Mouse (Mus musculus): ENCODE results near the gene Ugt1a9. TPM values are rescaled to one million over a fixed set of nuclear protein-coding genes. Genes with fewer than 3 reads are reported as not detected.
"Not testable (repeated sequence)": the region's sequence is repeated elsewhere in the genome, so short reads cannot be mapped to it uniquely, and the experiment has no call there.

Gene Ugt1a9
- polyA plus RNA-seq, 1 experiment: not detected

DNA sequence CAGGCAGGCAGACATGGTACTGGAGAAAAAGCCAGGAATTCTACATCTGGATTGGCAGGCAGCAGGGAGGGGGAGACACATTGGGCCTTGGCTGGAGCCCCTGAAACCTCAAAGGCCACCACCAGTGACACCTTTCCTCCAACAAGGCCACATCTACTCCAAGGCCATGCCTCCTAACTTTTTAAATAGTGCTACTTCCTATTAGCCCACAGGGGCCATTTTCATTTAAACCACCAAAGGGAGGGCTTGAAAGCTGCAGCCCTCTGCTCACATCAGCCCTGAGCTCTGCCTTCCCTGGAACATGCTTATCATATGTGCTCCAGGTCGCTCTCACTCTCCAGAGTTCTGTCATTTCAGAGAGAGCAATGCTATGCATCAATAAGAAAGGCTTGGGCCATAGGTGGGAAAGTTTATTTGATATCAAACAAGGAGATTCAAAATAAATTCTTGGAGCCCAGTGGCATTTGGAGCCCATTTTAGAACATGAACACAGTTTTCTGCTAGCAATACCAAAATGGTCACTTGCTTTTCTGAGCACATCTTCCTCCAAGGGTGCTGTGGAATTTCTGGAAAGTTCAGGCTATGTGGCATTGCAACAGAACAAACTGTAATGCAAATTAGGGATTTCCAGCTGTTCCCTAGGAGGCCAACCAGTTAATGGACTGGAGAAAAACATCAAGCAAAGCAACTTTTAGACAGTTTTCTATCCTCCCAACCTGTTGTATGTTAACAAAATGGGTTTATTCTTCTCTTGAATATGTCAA is 34.2 kb downstream of the Ugt1a9 start:
- TF ChIP-seq POLR2A (IDR thresholded peaks at IDR 0.05; ENCODE audit: borderline replicate concordance, control insufficient read depth, low read depth, low read length) (no peak), CTCF (IDR thresholded peaks at IDR 0.05; ENCODE audit: control insufficient read depth, insufficient read depth, low read length) (no peak)
- WGBS: 71% methylated on average over 1 of the region's 1 CpGs
- no peak overlapping the region for H3K27ac ChIP-seq (ENCODE audit: control insufficient read depth, insufficient read depth, low read depth, low read length, poor library complexity)
- H3K4me3 ChIP-seq (replicated peaks; ENCODE audit: control insufficient read depth, low read depth, low read length): no peak overlapping the region
- peaks cover 2% of the 10 kb centered on the region for H3K4me1 ChIP-seq (ENCODE audit: control insufficient read depth, insufficient read depth, low read length)

DNA sequence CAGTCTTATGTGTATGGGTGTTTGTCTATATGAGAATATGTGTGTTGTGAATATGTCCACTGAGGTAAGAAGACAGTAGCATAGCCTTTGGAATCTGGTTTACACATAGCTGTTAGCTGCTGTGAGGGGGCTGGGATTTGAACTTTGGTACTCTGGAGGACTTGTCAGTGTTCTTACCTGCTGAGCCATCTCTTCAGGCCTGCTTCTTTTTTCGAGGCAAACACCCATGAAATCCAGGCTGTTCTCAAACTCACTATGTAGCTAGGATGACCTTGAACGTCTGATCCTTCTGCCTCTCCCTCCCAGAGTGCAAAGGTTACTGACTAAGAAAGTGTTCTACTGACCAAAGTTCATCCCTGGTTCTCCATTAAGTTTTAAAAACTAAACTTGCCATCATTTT is 35.1 kb downstream of the Ugt1a9 start:
- WGBS: 69% methylated on average over 2 of the region's 2 CpGs
- no peak overlapping the region for H3K27ac ChIP-seq (ENCODE audit: control insufficient read depth, insufficient read depth, low read depth, low read length, poor library complexity)
- no peak overlapping the region for H3K4me3 ChIP-seq (replicated peaks; ENCODE audit: control insufficient read depth, low read depth, low read length)
- H3K4me1 ChIP-seq (ENCODE audit: control insufficient read depth, insufficient read depth, low read length): peaks cover 2% of the 10 kb centered on the region
- TF ChIP-seq CTCF (IDR thresholded peaks at IDR 0.05; ENCODE audit: control insufficient read depth, insufficient read depth, low read length) (no peak), POLR2A (IDR thresholded peaks at IDR 0.05; ENCODE audit: borderline replicate concordance, control insufficient read depth, low read depth, low read length) (no peak)

DNA sequence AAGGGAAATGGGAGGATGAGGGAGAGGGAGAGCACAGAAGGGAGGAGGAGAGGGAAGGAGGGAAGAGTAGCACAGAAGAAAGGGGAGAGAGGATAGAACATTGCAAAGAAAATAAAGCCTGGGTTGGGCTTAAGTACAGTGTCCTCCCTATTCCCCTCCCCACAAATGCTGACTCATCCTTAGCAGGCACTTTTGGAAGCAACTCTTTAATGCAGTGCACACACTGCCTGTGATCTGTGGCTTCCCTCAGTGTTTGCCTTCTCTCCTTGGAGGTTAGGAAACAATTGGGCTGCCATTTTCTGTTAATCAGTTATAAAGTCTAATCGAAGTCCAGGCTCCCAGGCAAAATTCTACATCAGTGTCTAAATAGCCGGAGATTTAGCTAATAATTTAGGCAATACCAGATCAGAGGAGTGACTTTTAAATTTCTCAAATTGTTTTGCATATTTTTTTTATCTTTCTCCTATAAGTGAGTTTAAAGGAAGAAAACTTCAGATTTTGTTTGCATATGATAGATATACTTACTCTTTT is 38.5 kb downstream of the Ugt1a9 start:
- WGBS: 61% methylated on average over 2 of the region's 2 CpGs
- H3K4me3 ChIP-seq (replicated peaks; ENCODE audit: control insufficient read depth, low read depth, low read length); H3K4me1 ChIP-seq (ENCODE audit: control insufficient read depth, insufficient read depth, low read length); H3K27ac ChIP-seq (ENCODE audit: control insufficient read depth, insufficient read depth, low read depth, low read length, poor library complexity): not testable (repeated sequence)

DNA sequence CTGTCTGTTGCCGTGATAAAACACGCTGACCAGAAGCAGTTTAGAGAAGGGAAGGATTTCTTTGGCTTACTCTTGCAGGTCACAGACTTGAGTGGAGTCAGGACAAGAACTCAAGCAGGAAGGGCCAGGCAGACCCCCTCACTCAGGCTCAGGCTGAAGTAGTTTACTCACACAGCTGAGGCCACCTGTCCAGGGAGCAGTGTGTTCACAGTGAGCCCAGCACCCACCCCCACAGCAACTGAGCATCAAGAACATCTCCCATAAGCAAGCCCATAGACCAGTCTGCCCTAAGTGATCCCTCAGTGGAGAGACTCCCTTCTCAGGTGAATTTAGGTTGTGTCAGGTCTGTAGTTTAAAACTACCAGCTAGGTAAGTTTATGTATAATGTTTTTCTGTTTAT is 39.0 kb downstream of the Ugt1a9 start:
- not testable (repeated sequence) for H3K4me1 ChIP-seq (ENCODE audit: control insufficient read depth, insufficient read depth, low read length); H3K27ac ChIP-seq (ENCODE audit: control insufficient read depth, insufficient read depth, low read depth, low read length, poor library complexity); H3K4me3 ChIP-seq (replicated peaks; ENCODE audit: control insufficient read depth, low read depth, low read length)
- WGBS: 56% methylated on average over 2 of the region's 2 CpGs

DNA sequence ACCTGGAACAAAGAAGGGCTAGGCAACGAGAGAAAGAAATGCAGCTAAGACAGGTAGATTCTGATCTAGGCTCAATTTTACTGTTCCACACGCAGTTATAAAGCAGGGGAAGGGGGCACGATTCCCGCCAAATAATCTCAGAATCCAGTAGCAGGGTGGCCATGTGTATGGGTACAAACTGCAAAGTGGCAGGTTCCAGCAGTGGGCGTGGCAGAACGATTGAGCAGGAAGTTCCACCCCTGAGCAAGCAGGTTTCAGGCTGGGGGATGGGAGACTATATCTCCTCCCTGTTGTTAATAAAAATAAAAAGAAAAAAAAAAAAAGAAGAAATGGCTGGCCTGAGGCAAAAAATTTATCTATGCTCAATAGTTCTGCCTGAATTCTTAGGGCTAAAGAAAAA is 42.2 kb downstream of the Ugt1a9 start:
- H3K27ac ChIP-seq (ENCODE audit: control insufficient read depth, insufficient read depth, low read depth, low read length, poor library complexity); H3K4me3 ChIP-seq (replicated peaks; ENCODE audit: control insufficient read depth, low read depth, low read length); H3K4me1 ChIP-seq (ENCODE audit: control insufficient read depth, insufficient read depth, low read length): not testable (repeated sequence)
- 85% methylated on average over 6 of the region's 6 CpGs for WGBS

DNA sequence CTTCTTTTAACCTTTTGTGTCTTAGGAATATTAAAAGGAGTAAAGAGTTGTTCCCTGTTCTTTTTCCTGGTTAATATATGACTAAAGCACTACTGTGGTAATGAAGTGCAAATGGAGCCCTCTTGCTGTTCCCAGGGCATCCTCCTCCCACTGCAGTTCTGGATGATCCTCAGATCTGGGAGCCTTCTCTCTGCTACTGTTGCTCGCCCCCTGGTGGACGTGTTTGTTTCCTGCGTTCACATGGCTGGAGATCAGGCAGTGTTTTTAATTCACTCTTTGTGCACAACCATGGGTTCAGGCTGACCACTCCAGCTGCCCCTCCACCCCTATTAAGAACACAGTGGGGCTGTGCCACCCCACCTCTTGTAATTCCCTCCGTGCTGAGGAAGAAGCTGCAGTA is 50.0 kb downstream of the Ugt1a9 start:
- H3K4me3 ChIP-seq (replicated peaks; ENCODE audit: control insufficient read depth, low read depth, low read length); H3K27ac ChIP-seq (ENCODE audit: control insufficient read depth, insufficient read depth, low read depth, low read length, poor library complexity); H3K4me1 ChIP-seq (ENCODE audit: control insufficient read depth, insufficient read depth, low read length): not testable (repeated sequence)
- 29% methylated on average over 4 of the region's 4 CpGs for WGBS
- TF ChIP-seq CTCF (IDR thresholded peaks at IDR 0.05; ENCODE audit: control insufficient read depth, insufficient read depth, low read length): 0 out of 2 replicates have a peak, but pooled peaks have one; percentile 18

DNA sequence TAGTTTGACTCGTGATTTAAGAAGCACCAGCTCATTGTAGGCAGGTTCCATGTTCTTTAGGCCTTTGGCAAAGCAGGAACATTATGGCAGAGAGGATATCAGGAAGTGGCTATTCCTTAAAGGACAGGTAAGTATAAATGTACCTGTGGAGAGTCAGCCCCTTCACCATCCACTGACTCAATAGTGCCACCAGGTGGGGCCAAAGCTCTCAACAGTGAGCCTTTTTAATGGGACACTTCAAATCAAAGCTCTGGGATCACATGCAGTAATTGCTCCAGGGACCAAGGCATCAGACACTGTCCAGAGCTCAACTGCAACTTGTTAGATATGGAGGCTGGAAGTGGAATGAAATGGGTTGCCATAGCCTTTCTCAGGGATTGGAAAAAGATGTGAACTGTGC is 50.9 kb downstream of the Ugt1a9 start:
- WGBS: no CpG with 5 or more reads among the region's 1 CpGs
- TF ChIP-seq CTCF (IDR thresholded peaks at IDR 0.05; ENCODE audit: control insufficient read depth, insufficient read depth, low read length): peak; percentile 12; the same call in 1 of the 2 replicates
- H3K4me3 ChIP-seq (replicated peaks; ENCODE audit: control insufficient read depth, low read depth, low read length); H3K27ac ChIP-seq (ENCODE audit: control insufficient read depth, insufficient read depth, low read depth, low read length, poor library complexity); H3K4me1 ChIP-seq (ENCODE audit: control insufficient read depth, insufficient read depth, low read length): not testable (repeated sequence)

DNA sequence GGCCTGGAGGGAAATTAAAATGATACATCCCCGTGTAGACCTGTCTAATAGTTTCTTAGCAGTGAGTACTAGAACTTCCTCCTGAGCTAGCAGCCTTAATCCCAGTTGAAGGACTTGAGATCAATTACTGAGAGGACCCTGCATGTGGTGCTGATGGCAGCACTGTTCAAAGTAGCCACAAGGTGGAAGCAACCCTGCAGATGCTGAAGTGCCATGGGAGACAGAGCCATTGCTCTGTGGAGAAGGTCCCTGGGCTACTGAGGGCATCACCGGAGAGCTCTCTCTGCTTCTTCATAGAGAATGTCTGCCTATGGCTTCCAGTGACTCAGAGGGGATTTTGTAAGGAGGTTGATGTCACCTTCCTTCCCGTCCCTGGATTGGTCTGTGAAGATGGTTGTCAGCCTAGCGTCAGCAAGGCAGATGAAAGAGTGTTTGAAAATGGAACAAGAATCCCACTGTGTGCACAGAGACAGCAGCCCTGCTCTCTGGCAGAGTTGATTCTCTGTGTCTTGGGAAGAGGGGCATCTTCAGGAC is 55.3 kb downstream of the Ugt1a9 start:
- not testable (repeated sequence) for H3K27ac ChIP-seq (ENCODE audit: control insufficient read depth, insufficient read depth, low read depth, low read length, poor library complexity); H3K4me3 ChIP-seq (replicated peaks; ENCODE audit: control insufficient read depth, low read depth, low read length); H3K4me1 ChIP-seq (ENCODE audit: control insufficient read depth, insufficient read depth, low read length)
- 62% methylated on average over 4 of the region's 4 CpGs for WGBS

DNA sequence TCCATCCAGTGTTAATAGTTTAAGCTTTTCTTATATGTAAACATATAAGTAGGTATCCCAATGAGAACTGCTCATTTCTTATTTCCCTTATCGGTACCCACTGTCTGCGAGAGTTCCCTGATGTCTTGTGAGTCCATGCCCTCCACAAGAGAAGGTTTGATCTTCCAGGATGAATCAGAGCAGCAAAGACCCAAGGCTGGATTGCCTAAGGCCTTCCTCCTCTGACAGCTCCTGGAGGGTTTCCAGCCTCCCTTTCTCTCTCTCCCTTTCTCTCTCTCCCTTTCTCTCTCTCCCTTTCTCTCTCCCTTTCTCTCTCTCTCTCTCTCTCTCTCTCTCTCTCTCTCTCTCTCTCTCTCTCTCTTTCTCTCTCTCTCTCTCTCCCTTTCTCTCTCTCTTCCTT is 58.5 kb downstream of the Ugt1a9 start:
- H3K4me3 ChIP-seq (replicated peaks; ENCODE audit: control insufficient read depth, low read depth, low read length); H3K27ac ChIP-seq (ENCODE audit: control insufficient read depth, insufficient read depth, low read depth, low read length, poor library complexity); H3K4me1 ChIP-seq (ENCODE audit: control insufficient read depth, insufficient read depth, low read length): not testable (repeated sequence)
- 76% methylated on average over 2 of the region's 2 CpGs for WGBS

DNA sequence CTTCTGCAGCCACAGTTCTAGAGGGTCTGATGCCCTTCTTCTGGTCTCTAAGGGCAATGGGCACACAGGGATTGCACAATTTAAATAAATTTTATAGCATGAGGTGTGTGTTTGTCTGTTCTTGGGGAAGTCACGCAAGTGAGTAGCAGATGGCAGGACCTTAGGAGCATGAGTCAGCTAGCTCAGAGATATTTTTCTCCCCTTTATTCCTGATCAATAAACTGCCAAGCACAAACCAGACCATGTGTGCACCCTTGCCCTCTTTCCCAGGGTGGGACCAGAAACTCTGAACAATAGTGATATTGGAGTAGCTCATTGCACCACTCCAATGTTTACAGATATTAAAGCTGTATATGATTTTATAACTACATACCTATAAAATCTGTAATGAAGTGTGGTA is 59.6 kb downstream of the Ugt1a9 start:
- 69% methylated on average over 1 of the region's 1 CpGs for WGBS
- H3K4me3 ChIP-seq (replicated peaks; ENCODE audit: control insufficient read depth, low read depth, low read length); H3K4me1 ChIP-seq (ENCODE audit: control insufficient read depth, insufficient read depth, low read length); H3K27ac ChIP-seq (ENCODE audit: control insufficient read depth, insufficient read depth, low read depth, low read length, poor library complexity): not testable (repeated sequence)
